Mouse (Mus musculus) liver, embryonic 12.5 days (tissue): ENCODE results near the gene Ap3s2. TPM values are rescaled to one million over a fixed set of nuclear protein-coding genes. Genes with fewer than 3 reads are reported as not detected.

ENCODE experiments used
- ATAC-seq: fragments of 200-750 bp; cut with Nextera tagmentation; 2 replicates; pipeline ENCODE4 v1.8.0; 2017; ENCODE audit warnings: moderate number of reproducible peaks, mild to moderate bottlenecking, moderate library complexity
- H3K27ac ChIP-seq: fragments of 300-500 bp; sonication (generic); 2 replicates; pipeline ENCODE4 v1.5.1; 2016; ENCODE audit warnings: mild to moderate bottlenecking
- H3K27me3 ChIP-seq: fragments of 300-500 bp; sonication (generic); replicated peaks from 2 replicates; pipeline ENCODE4 v1.6.1; 2016; ENCODE audit warnings: mild to moderate bottlenecking, moderate library complexity
- H3K36me3 ChIP-seq: fragments of 300-500 bp; sonication (generic); 2 replicates; pipeline ENCODE4 v1.6.1; 2016; ENCODE audit warnings: mild to moderate bottlenecking, moderate library complexity
- H3K4me1 ChIP-seq: fragments of 300-500 bp; sonication (generic); 2 replicates; pipeline ENCODE4 v1.6.1; 2016
- H3K4me2 ChIP-seq: fragments of 300-500 bp; sonication (generic); 2 replicates; pipeline ENCODE4 v1.6.1; 2016; ENCODE audit warnings: mild to moderate bottlenecking, moderate library complexity
- H3K4me3 ChIP-seq: fragments of 300-500 bp; sonication (generic); 2 replicates; pipeline ENCODE4 v1.5.1; 2016; ENCODE audit warnings: mild to moderate bottlenecking, moderate library complexity
- H3K9ac ChIP-seq: fragments of 300-500 bp; sonication (generic); 2 replicates; pipeline ENCODE4 v1.6.1; 2016; ENCODE audit warnings: mild to moderate bottlenecking, moderate library complexity
- H3K9me3 ChIP-seq: fragments of 300-500 bp; sonication (generic); replicated peaks from 2 replicates; pipeline ENCODE4 v1.6.1; 2016; ENCODE audit warnings: mild to moderate bottlenecking, moderate library complexity
- WGBS: fragments of 180-500 bp; shearing (Covaris S2); methylation state at CpG from one replicate; pipeline ENCODE4 v1.1.7; 2016; ENCODE audit not compliant: insufficient replicate concordance; 5-methylcytosine and 5-hydroxymethylcytosine counted together
- polyA plus RNA-seq: library from polyadenylated mRNA; unstranded; fragments of >200 nt; fragmentation: Nextera tagmentation; extraction: Ambion mirVana; gene quantifications from 2 replicates; pipeline ENCODE4 v1.2.1, GENCODE M21; 2016

The Ap3s2 gene
- polyA plus RNA-seq, 1 experiment from 2014 or later: 16.6 TPM

GRCm38 (mm10) chr7:79883613-79884334 lies 36.7 kb downstream of the Ap3s2 start:
- Histone ChIP-seq H3K4me3 (no peak overlapping the region), H3K36me3 (peaks cover 47% of the 10 kb centered on the region), H3K9ac (no peak overlapping the region), H3K4me2 (no peak overlapping the region), H3K27ac (no peak overlapping the region), H3K9me3 (no peaks in the 10 kb centered on the region), H3K27me3 (no peaks in the 10 kb centered on the region), H3K4me1 (no peaks in the 10 kb centered on the region)
- no peak for ATAC-seq
- WGBS: 80% methylated on average over 7 of the region's 7 CpGs

GRCm38 (mm10) chr7:79881901-79882300 lies 38.5 kb downstream of the Ap3s2 start:
- Histone ChIP-seq H3K27ac (no peak overlapping the region), H3K9me3 (no peaks in the 10 kb centered on the region), H3K27me3 (no peaks in the 10 kb centered on the region), H3K36me3 (peaks cover 47% of the 10 kb centered on the region), H3K4me2 (no peak overlapping the region), H3K4me3 (no peak overlapping the region), H3K9ac (no peak overlapping the region), H3K4me1 (no peaks in the 10 kb centered on the region)
- no peak for ATAC-seq
- WGBS: 82% methylated on average over 6 of the region's 6 CpGs

GRCm38 (mm10) chr7:79880998-79881397 lies 39.5 kb downstream of the Ap3s2 start:
- H3K9me3 ChIP-seq: no peaks in the 10 kb centered on the region
- H3K4me2 ChIP-seq: no peak overlapping the region
- 63% methylated on average over 3 of the region's 3 CpGs for WGBS
- H3K4me1 ChIP-seq: no peaks in the 10 kb centered on the region
- H3K27ac ChIP-seq: no peak overlapping the region
- no peak for ATAC-seq
- no peaks in the 10 kb centered on the region for H3K27me3 ChIP-seq
- H3K4me3 ChIP-seq: no peak overlapping the region
- H3K36me3 ChIP-seq: peaks cover 47% of the 10 kb centered on the region
- no peak overlapping the region for H3K9ac ChIP-seq

GRCm38 (mm10) chr7:79880033-79880432 lies 40.4 kb downstream of the Ap3s2 start:
- H3K4me1 ChIP-seq: no peaks in the 10 kb centered on the region

GRCm38 (mm10) chr7:79878455-79879025 lies 41.9 kb downstream of the Ap3s2 start:
- H3K9me3 ChIP-seq: no peaks in the 10 kb centered on the region
- 76% methylated on average over 2 of the region's 2 CpGs for WGBS
- H3K36me3 ChIP-seq: peaks cover 36% of the 10 kb centered on the region
- H3K4me1 ChIP-seq: no peaks in the 10 kb centered on the region
- H3K27ac ChIP-seq: no peak overlapping the region
- H3K9ac ChIP-seq: no peak overlapping the region
- ATAC-seq: no peak
- no peak overlapping the region for H3K4me2 ChIP-seq
- H3K27me3 ChIP-seq: no peaks in the 10 kb centered on the region
- no peak overlapping the region for H3K4me3 ChIP-seq

More at GRCm38 (mm10) chr7:79880033-79880432, 40.4 kb downstream of the Ap3s2 start:
- no peak overlapping the region for H3K4me2 ChIP-seq
- H3K36me3 ChIP-seq: peaks cover 40% of the 10 kb centered on the region
- H3K4me3 ChIP-seq: no peak overlapping the region
- H3K9me3 ChIP-seq: no peaks in the 10 kb centered on the region
- ATAC-seq: no peak
- H3K9ac ChIP-seq: no peak overlapping the region
- H3K27me3 ChIP-seq: no peaks in the 10 kb centered on the region
- whole genome bisulfite sequencing: 84% methylated on average over 6 of the region's 6 CpGs
- H3K27ac ChIP-seq: no peak overlapping the region

- Histone ChIP-seq H3K4me1 (no peaks in the 10 kb centered on the region), H3K27me3 (no peaks in the 10 kb centered on the region), H3K36me3 (no peaks in the 10 kb centered on the region), H3K9ac (no peak overlapping the region), H3K4me2 (no peak overlapping the region), H3K9me3 (no peaks in the 10 kb centered on the region), H3K4me3 (no peak overlapping the region), H3K27ac (no peak overlapping the region)
- WGBS: 71% methylated on average over 6 of the region's 6 CpGs
- ATAC-seq: no peak
These were observed 47.0 kb downstream of the Ap3s2 start for GRCm38 (mm10) chr7:79873407-79873806.

GRCm38 (mm10) chr7:79871797-79872345 lies 48.6 kb downstream of the Ap3s2 start:
- no peak overlapping the region for H3K4me3 ChIP-seq
- no peaks in the 10 kb centered on the region for H3K36me3 ChIP-seq
- WGBS: 71% methylated on average over 6 of the region's 6 CpGs
- no peak overlapping the region for H3K9ac ChIP-seq
- ATAC-seq: no peak
- H3K9me3 ChIP-seq: no peaks in the 10 kb centered on the region
- H3K4me2 ChIP-seq: no peak overlapping the region
- no peak overlapping the region for H3K27ac ChIP-seq
- H3K27me3 ChIP-seq: no peaks in the 10 kb centered on the region
- no peaks in the 10 kb centered on the region for H3K4me1 ChIP-seq

GRCm38 (mm10) chr7:79869072-79869719 lies 51.3 kb downstream of the Ap3s2 start:
- 36% methylated on average over 6 of the region's 6 CpGs for WGBS
- no peak for ATAC-seq

GRCm38 (mm10) chr7:79868475-79868874 lies 52.0 kb downstream of the Ap3s2 start:
- no peaks in the 10 kb centered on the region for H3K4me1 ChIP-seq
- no peak overlapping the region for H3K9ac ChIP-seq
- no peaks in the 10 kb centered on the region for H3K9me3 ChIP-seq
- no peaks in the 10 kb centered on the region for H3K36me3 ChIP-seq
- H3K27ac ChIP-seq: no peak overlapping the region
- no peaks in the 10 kb centered on the region for H3K27me3 ChIP-seq
- no peak for ATAC-seq
- H3K4me2 ChIP-seq: no peak overlapping the region
- no peak overlapping the region for H3K4me3 ChIP-seq
- 59% methylated on average over 7 of the region's 7 CpGs for WGBS

More at GRCm38 (mm10) chr7:79869072-79869719, 51.3 kb downstream of the Ap3s2 start:
- H3K36me3 ChIP-seq: no peaks in the 10 kb centered on the region
- H3K9me3 ChIP-seq: no peaks in the 10 kb centered on the region
- no peaks in the 10 kb centered on the region for H3K4me1 ChIP-seq
- H3K4me2 ChIP-seq: no peak overlapping the region
- no peaks in the 10 kb centered on the region for H3K27me3 ChIP-seq
- H3K9ac ChIP-seq: no peak overlapping the region
- H3K4me3 ChIP-seq: no peak overlapping the region
- no peak overlapping the region for H3K27ac ChIP-seq

GRCm38 (mm10) chr7:79867861-79868260 lies 52.6 kb downstream of the Ap3s2 start:
- no peaks in the 10 kb centered on the region for H3K36me3 ChIP-seq
- no peaks in the 10 kb centered on the region for H3K9me3 ChIP-seq
- H3K4me1 ChIP-seq: no peaks in the 10 kb centered on the region
- WGBS: 72% methylated on average over 13 of the region's 13 CpGs
- no peak overlapping the region for H3K4me3 ChIP-seq
- no peak for ATAC-seq
- no peaks in the 10 kb centered on the region for H3K27me3 ChIP-seq
- H3K9ac ChIP-seq: no peak overlapping the region
- no peak overlapping the region for H3K27ac ChIP-seq
- H3K4me2 ChIP-seq: no peak overlapping the region

GRCm38 (mm10) chr7:79866294-79867000 lies 54.0 kb downstream of the Ap3s2 start:
- H3K27me3 ChIP-seq: no peaks in the 10 kb centered on the region

More at GRCm38 (mm10) chr7:79866294-79867000, 54.0 kb downstream of the Ap3s2 start:
- 74% methylated on average over 3 of the region's 3 CpGs for WGBS
- no peaks in the 10 kb centered on the region for H3K36me3 ChIP-seq
- no peaks in the 10 kb centered on the region for H3K4me1 ChIP-seq
- no peaks in the 10 kb centered on the region for H3K9me3 ChIP-seq
- H3K4me3 ChIP-seq: no peak overlapping the region
- H3K27ac ChIP-seq: no peak overlapping the region
- no peak overlapping the region for H3K4me2 ChIP-seq
- no peak for ATAC-seq
- H3K9ac ChIP-seq: no peak overlapping the region
